Mouse (Mus musculus) liver, postnatal 0 days (tissue): ENCODE measurements around the gene Olfr718-ps1.

Experiments used
- CTCF ChIP-seq: sonication (generic); IDR thresholded peaks from 2 replicates; pipeline ENCODE4 v1.5.1; 2016; ENCODE audit warnings: antibody characterized with exemption, low read depth
- EP300 ChIP-seq: IDR thresholded peaks from 2 replicates; pipeline ENCODE4 v1.6.1; 2016; ENCODE audit warnings: antibody characterized with exemption, low read depth, mild to moderate bottlenecking

DNA sequence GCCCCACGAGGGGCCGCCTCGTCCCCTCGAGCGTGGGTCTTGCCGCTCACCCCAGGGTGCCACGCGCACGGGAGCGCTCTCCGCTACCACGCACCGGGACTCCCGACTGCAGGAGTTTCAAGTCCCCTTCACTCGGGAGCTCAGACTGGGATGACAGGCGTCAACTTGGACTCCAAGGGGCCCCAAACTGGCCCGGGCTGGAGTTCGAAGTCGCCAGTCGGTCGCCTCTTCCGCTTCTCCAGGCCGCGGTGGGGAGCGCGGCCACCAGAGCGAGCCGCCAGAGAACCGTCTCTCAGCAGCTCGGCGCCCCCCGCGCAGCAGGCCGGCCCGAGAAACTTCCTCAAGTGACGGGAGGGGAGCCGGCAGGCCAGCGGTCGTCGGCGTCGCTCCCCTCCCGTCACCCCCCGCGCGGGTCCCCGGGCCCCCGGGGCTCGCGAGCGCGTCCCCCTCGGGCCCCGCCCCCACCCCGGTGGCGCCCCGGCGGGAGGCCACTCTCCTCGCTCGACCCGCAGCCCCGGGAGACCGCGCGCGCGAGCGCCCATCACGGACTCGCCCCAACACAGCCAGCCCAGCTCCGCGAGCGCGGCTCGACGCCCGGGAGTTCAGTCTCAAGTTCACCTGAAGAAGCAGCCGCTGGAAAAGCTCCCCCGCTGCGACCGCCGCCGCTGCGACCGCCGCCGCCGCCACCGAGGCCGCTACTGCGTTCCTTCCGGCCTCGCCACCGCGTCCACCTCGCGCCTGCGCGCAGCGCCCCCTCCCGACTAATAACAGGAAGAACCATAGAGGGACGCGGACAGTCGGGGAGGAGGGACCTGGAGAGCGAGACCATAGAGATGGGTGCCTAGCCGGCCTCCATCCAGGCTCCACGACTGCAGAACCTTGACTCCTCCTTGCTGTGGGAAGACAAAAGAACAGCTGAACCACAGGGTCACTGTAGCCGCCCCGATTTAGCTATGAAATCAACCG is 34.8 kb downstream of the Olfr718-ps1 start, which contains the start of gene Rnf216:
- peak; percentile 91 for TF ChIP-seq CTCF
- no peak for TF ChIP-seq EP300
